ENCODE assay signal across 1 mouse cellular context in genomic region chr9:72532381-72533088, GRCm38 (mm10).
TF ChIP-seq lines count a peak whose summit lies in the region.

No protein-coding gene starts in this region.

TF ChIP-seq in CH12.LX, 34 proteins besides CTCF, POLR2A, EP300 and RAD21 (continued from another document):
- 0 out of 2 replicates have a peak, but pooled peaks have one; percentile 39 for TF ChIP-seq MXI1 (IDR thresholded peaks at IDR 0.05; ENCODE audit: low read depth, low read length)
- TF ChIP-seq CHD1 (IDR thresholded peaks at IDR 0.05; ENCODE audit: low read depth, low read length), result peak; percentile 7; the same call in 1 of the 2 replicates
- no peak for TF ChIP-seq ETS1 (conservative IDR thresholded peaks at IDR 0.05; ENCODE audit: low read depth, low read length)
- TF ChIP-seq MAX (IDR thresholded peaks at IDR 0.05; ENCODE audit: low read length), result peak; percentile 32; the same call in 1 of the 2 replicates
- TF ChIP-seq ZNF384 (IDR thresholded peaks at IDR 0.05; ENCODE audit: low read depth, low read length), result no peak
- TF ChIP-seq BHLHE40 (IDR thresholded peaks at IDR 0.05; ENCODE audit: low read depth, low read length), result no peak
- TF ChIP-seq GABPA (IDR thresholded peaks at IDR 0.05; ENCODE audit: insufficient replicate concordance, low read depth, low read length), result no peak
- no peak for TF ChIP-seq MAZ (IDR thresholded peaks at IDR 0.05; ENCODE audit: low read depth, low read length)
- TF ChIP-seq UBTF (IDR thresholded peaks at IDR 0.05; ENCODE audit: low read depth, low read length), result peak; percentile 98
- TF ChIP-seq ZMIZ1 (IDR thresholded peaks at IDR 0.05; ENCODE audit: low read depth, low read length), result no peak
- no peak for TF ChIP-seq E2F4 (IDR thresholded peaks at IDR 0.05; ENCODE audit: insufficient replicate concordance, low read depth, low read length)
- TF ChIP-seq MEF2A (IDR thresholded peaks at IDR 0.05; ENCODE audit: borderline replicate concordance, low read depth, low read length), result 0 out of 2 replicates have a peak, but pooled peaks have one; percentile 13
TF ChIP-seq in CH12.LX: peak in this region for 8.
